Mouse (Mus musculus) stomach, postnatal 0 days (tissue): ENCODE measurements around the gene Trpt1.

Experiments
- CTCF ChIP-seq: IDR thresholded peaks from 2 replicates; pipeline ENCODE4 v1.5.1; 2016; ENCODE audit warnings: antibody characterized with exemption, low read depth, mild to moderate bottlenecking, moderate library complexity
- EP300 ChIP-seq: optimal IDR thresholded peaks from 2 replicates; pipeline ENCODE3; 2016; ENCODE audit warnings: antibody characterized with exemption

DNA sequence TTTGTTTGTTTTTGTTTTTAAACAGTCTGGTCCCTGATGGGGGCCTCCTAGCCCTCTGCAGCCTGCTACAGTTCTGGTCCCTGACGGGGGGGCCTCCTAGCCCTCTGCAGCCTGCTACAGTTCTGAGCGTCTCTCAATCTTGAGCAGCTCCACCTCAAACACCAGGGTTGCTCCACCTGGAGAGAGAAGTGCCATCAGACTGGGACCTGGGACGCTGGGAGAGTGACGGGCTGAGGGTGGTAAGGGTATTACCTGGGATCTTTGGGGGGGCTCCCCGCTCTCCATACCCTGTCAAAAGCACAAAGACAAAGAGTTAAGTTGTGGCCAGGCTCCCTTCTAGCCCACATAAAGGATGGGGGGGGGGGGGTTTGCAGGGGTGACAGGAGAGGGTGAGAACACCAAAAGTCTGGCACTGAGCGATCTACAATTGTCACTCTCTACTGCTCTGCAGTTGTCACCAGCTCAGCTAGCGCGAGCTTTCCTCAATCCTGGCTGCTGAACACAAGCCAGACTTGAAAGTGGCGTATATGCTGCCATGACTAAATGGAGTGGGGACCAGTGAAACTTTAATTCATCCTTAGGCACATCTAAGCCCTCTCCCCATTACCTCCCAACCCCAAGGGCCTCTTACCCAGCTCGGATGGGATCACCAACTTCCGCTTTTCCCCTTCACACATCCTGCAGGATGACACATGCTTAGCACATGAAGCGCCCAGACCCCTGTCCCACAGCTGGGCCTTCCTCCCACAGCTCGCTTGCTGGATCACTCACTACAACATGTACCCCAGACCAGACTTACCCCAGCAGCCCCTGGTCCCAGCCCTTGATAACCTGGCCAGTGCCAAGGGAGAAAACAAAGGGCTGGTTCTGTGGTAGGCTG lies 17.9 kb upstream of the Trpt1 start:
- TF ChIP-seq EP300, result no peak
- no peak for TF ChIP-seq CTCF
